Mouse (Mus musculus) megakaryocyte, adult 5-6 weeks (primary cell): ENCODE measurements around the gene Klhl26. TPM values are rescaled to one million over a fixed set of nuclear protein-coding genes. Genes with fewer than 3 reads are reported as not detected.
A peak's percentile ranks its signal among the peaks of the same experiment; 100 is the strongest.

Experiments
- ATAC-seq: 2 replicates; pipeline ENCODE4 v1.8.0; 2016; ENCODE audit warnings: mild to moderate bottlenecking, inconsistent platforms; ENCODE audit not compliant: poor library complexity, severe bottlenecking
- total RNA-seq, 2 experiments: library from RNA; stranded (forward) in 1 of 2; stranded (reverse) in 1 of 2; fragments of 153-499, 151-499 nt in 1 of 2; fragments of 221-1000, 200-1000 nt in 1 of 2; gene quantifications; 2 replicates each; pipeline versions ENCODE4 v1.2.3 to v1.2.4; 2015 to 2017

Klhl26 gene
- total RNA-seq, 2 experiments from 2014 or later, result 2.4 to 5.4 TPM

DNA sequence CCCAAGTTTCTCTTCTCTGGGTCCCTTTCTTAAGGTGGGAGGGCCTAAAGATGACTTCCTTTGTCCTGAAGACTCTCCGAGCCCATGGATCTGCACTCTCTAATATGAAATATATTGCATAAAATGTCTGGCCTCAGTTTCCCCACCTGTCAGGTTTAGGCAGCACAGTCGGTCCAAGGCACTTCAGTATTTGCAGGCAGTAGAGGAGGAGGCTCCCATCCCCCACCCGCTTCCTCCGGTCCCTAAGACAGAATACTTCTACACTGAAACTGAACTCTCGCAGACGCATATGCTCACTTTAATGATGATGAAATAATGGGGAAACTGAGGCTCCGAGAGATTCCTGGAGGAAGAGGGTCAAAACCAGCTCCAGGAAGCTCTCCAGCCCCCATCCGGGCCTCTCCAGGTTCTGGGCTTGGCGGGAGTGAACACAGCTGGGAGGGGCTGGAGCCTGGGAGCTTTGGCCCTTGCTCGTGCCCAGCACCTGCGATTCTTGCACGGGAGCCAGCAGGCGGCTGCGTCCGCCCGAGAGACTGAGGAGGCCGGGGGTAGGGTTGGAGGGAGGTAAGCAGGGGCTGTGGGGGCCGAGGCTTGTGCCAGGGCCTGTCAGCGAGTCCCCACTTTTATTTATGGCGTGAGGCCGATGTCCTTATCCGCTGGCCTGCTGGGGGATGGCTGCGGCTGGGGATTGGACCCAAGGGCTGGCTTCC, 25.2 kb upstream of the Klhl26 start:
- ATAC-seq, result no peak

DNA sequence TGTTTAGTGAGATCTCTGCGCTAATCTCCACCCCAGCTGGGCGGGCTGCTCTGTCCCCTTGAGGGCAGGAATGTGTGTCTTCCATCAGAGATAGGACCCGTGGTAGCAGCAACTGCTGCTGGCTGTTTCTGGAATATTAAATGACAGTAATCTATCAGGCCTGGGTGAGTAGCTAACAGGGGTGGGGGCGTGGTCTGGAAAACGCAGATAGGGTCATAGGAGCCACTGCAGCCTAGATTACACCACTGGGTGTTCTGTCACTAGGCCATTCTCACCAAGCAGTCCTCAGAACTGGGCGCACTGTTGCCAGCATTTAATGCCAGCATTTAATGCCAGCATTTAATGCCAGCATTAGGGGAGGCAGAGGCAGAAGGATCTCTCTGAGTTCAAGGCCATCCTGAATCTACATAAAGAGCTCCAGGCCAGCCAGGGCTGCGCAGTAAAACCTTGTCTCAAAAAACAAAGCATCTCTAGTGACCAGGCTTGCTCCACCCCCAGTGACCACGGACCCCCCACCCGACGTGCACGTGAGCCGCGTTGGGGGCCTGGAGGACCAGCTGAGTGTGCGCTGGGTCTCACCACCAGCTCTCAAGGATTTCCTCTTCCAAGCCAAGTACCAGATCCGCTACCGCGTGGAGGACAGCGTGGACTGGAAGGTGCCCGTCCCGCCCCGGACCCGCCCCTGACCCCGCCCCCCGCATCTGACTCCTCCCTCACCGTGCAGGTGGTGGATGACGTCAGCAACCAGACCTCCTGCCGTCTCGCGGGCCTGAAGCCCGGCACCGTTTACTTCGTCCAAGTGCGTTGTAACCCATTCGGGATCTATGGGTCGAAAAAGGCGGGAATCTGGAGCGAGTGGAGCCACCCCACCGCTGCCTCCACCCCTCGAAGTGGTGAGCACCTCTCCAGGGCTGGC, 23.9 kb upstream of the Klhl26 start:
- no peak for ATAC-seq

GRCm38 (mm10) chr8:70495771-70496062, 18.9 kb upstream of the Klhl26 start:
- ATAC-seq, result no peak

- ATAC-seq, result no peak
Measured at GRCm38 (mm10) chr8:70495001-70495770, 18.4 kb upstream of the Klhl26 start.

GRCm38 (mm10) chr8:70494416-70494945, 17.7 kb upstream of the Klhl26 start:
- peak; percentile 7; the same call in 1 of the 2 replicates for ATAC-seq

GRCm38 (mm10) chr8:70493692-70494415, 17.1 kb upstream of the Klhl26 start:
- no peak for ATAC-seq

DNA sequence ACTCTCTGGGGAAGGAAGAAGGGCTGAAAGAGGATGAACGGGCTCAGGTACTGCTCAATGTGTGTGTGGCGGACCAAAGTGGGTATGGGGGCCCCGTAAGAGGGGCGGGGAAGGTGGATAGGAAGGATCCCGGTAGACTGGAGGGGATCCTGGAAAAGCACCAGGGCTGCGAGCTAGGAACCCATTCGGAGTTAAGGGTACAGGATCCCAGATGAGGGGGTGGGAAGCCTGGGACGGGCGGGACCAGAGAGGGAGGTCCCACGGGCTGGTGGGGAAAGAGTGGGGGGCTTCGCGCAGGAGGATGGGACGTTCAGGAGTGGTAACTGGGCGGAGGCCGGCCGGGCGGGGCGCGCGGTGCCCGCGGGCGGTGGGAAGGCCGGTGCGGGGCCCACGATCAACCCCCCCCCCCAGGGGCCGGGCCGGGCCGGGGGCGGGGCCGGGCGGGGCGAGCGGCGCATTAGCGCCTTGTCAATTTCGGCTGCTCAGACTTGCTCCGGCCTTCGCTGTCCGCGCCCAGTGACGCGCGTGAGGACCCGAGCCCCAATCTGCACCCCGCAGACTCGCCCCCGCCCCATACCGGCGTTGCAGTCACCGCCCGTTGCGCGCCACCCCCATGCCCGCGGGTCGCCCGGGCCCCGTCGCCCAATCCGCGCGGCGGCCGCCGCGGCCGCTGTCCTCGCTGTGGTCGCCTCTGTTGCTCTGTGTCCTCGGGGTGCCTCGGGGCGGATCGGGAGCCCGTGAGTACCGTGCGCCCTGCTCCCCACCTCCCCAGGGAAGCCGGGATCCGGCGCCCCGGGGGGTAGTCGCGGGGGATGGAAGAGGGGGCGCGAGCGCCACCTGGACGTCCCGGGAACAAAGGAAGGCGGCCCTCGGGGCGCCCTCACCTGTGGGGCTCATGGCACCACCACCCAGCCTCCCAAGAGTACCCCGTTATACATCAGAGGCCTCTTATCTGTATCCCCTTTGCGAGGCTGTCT, 16.2 kb upstream of the Klhl26 start, which contains the start of gene Crlf1:
Gene Crlf1 (plus strand): TSS at position 495 of the 977 bp plus-strand sequence.
- ATAC-seq, result no peak

GRCm38 (mm10) chr8:70490880-70491495, 14.2 kb upstream of the Klhl26 start:
- no peak for ATAC-seq

- ATAC-seq, result no peak
Measured at GRCm38 (mm10) chr8:70490061-70490879, 13.5 kb upstream of the Klhl26 start.

GRCm38 (mm10) chr8:70489576-70489975, 12.8 kb upstream of the Klhl26 start:
- no peak for ATAC-seq

- no peak for ATAC-seq
Measured at GRCm38 (mm10) chr8:70488931-70489470, 12.2 kb upstream of the Klhl26 start.

GRCm38 (mm10) chr8:70487993-70488796, 11.4 kb upstream of the Klhl26 start:
- peak; percentile 62; the same call in 1 of the 2 replicates for ATAC-seq

- ATAC-seq, result no peak
Measured at GRCm38 (mm10) chr8:70486941-70487520, 10.3 kb upstream of the Klhl26 start, which contains the start of gene Tmem59l. Gene Tmem59l, minus strand, starts transcription at chr8:70487358.

DNA sequence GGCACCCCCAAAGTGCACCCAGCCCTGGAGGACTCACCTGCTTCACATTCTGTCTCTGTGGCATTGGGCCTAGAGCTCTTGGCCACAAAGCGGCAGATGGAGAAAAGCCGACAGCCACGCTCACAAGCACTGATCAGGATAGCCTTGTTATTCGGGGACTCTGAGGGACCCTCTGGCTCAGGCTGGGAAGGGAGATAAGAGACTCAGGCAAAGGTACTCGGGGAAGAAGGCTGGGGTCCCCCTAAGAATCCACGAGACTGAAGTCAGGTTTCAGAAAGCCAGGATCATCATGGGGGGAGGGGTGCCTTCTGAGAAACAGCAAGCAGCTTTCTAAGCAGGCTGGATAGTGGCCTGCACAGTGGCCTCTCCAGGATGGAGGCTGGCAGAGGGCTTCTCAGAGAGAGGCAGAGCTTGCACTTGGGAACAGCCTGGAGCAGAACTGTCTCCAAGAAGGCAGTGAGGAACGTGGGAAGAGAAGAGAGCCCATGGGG, 9.5 kb upstream of the Klhl26 start:
- no peak for ATAC-seq

GRCm38 (mm10) chr8:70482943-70483342, 6.2 kb upstream of the Klhl26 start:
- no peak for ATAC-seq

GRCm38 (mm10) chr8:70481908-70482307, 5.1 kb upstream of the Klhl26 start:
- no peak for ATAC-seq
